Mouse (Mus musculus) stomach, embryonic 15.5 days (tissue): ENCODE data around the gene Srebf2. TPM values are rescaled to one million over a fixed set of nuclear protein-coding genes. Genes with fewer than 3 reads are reported as not detected.

Experiments used
- ATAC-seq: fragments of 200-750 bp; cut with Nextera tagmentation; 2 replicates; pipeline ENCODE4 v1.8.0; 2017; ENCODE audit warnings: low read depth, moderate number of reproducible peaks, moderate TSS enrichment; ENCODE audit not compliant: insufficient read depth, low FRiP score
- H3K27ac ChIP-seq: fragments of 300-500 bp; sonication (generic); 2 replicates; pipeline ENCODE4 v1.5.1; 2015; ENCODE audit warnings: mild to moderate bottlenecking, inconsistent platforms
- H3K27me3 ChIP-seq: fragments of 300-500 bp; sonication (generic); replicated peaks from 2 replicates; pipeline ENCODE4 v1.6.1; 2015; ENCODE audit warnings: inconsistent platforms
- H3K36me3 ChIP-seq: fragments of 300-500 bp; sonication (generic); 2 replicates; pipeline ENCODE4 v1.6.1; 2015; ENCODE audit warnings: inconsistent platforms
- H3K4me1 ChIP-seq: fragments of 300-500 bp; sonication (generic); 2 replicates; pipeline ENCODE4 v1.6.1; 2015; ENCODE audit warnings: inconsistent platforms
- H3K4me2 ChIP-seq: fragments of 300-500 bp; sonication (generic); 2 replicates; pipeline ENCODE4 v1.6.1; 2015; ENCODE audit warnings: mild to moderate bottlenecking, inconsistent platforms
- H3K4me3 ChIP-seq: fragments of 300-500 bp; sonication (generic); replicated peaks from 2 replicates; pipeline ENCODE4 v1.5.1; 2015; ENCODE audit warnings: inconsistent platforms
- H3K9ac ChIP-seq: fragments of 300-500 bp; sonication (generic); 2 replicates; pipeline ENCODE4 v1.6.1; 2015; ENCODE audit warnings: inconsistent platforms
- H3K9me3 ChIP-seq: fragments of 300-500 bp; sonication (generic); 2 replicates; pipeline ENCODE4 v1.6.1; 2016; ENCODE audit warnings: inconsistent platforms
- WGBS: fragments of 180-500 bp; shearing (Covaris S2); methylation state at CpG from one replicate; pipeline ENCODE4 v1.1.7; 2015; 5-methylcytosine and 5-hydroxymethylcytosine counted together
- polyA plus RNA-seq: library from polyadenylated mRNA; unstranded; fragments of >200 nt; fragmentation: Nextera tagmentation; extraction: Ambion mirVana; gene quantifications from 2 replicates; pipeline ENCODE4 v1.2.1, GENCODE M21; 2015

Srebf2 gene
- polyA plus RNA-seq, 1 experiment from 2014 or later: 152 TPM

- Histone ChIP-seq H3K27ac (no peak overlapping the region), H3K4me1 (peaks cover 13% of the 10 kb centered on the region; the same call in 1 of the 2 replicates), H3K36me3 (no peaks in the 10 kb centered on the region), H3K9me3 (no peaks in the 10 kb centered on the region), H3K9ac (no peak overlapping the region), H3K4me3 (no peak overlapping the region), H3K4me2 (no peak overlapping the region), H3K27me3 (peaks cover 23% of the 10 kb centered on the region)
- no peak for ATAC-seq
- WGBS: 30% methylated on average over 7 of the region's 7 CpGs
These were observed 76.3 kb downstream of the Srebf2 start for GRCm38 (mm10) chr15:82223251-82223650.

DNA sequence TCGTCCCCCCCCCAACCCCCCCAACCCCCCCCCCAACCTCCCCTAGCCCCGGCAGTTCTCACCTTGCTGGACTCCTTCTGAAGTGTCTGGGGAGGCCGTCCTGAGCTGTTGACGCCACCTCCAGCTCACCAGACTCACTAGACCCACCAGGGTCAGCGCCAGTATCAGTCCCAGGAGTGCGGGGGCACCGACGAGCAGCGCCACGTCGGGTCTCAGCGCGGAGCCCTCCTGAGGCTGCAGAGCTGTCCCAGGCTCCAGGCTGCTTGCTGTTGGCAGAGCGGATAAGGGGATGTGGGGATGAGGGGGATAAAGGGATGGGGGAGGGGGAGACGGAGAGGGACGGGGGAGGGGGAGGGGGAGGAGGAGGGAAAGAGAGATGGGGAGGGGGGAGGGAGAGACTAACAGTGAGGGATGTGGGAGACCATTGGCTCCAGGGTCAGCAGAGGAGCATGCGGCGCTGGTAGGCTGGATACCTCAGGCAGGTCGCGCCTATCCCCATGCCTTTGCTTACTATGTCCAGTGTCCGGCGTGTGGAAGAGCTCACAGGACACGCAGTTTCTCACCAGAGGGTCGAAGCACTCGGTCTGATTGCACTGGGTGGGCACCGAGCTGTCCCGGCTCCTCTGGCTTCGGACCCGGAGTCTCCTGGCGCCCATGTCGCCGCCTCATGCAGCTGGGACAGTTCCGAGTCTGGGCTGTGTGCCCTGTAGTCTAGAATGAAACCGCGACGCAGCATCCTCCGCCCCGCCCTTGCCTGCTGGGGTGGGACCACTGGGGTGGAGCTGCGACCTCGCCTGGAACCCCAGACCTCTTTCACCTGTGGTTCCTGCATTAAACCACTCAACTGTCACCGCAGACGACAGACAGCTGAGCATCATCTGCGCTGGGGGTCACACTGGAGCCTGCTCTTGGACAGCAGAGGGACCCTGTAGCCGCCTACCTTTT is 76.9 kb downstream of the Srebf2 start, which contains the start of gene Tnfrsf13c:
Gene Tnfrsf13c, minus strand, starts transcription at position 713 of the 945 bp plus-strand sequence.
- WGBS: 2% methylated on average over 43 of the region's 44 CpGs
- Histone ChIP-seq H3K4me3 (peak within 1 kb of the TSS; percentile 24), H3K36me3 (no peaks in the 10 kb centered on the region), H3K9ac (no peak within 1 kb of the TSS), H3K4me2 (peak within 1 kb of the TSS; percentile 62), H3K4me1 (peaks cover 13% of the 10 kb centered on the region; the same call in 1 of the 2 replicates), H3K9me3 (no peaks in the 10 kb centered on the region), H3K27ac (no peak within 1 kb of the TSS), H3K27me3 (peaks cover 23% of the 10 kb centered on the region)
- ATAC-seq: peak; percentile 44; the same call in 1 of the 2 replicates

GRCm38 (mm10) chr15:82224602-82225215 is 77.7 kb downstream of the Srebf2 start:
- H3K4me1 ChIP-seq: peaks cover 13% of the 10 kb centered on the region; the same call in 1 of the 2 replicates
- ATAC-seq: no peak
- H3K4me2 ChIP-seq: peak overlapping the region; percentile 62
- 43% methylated on average over 7 of the region's 7 CpGs for WGBS
- H3K36me3 ChIP-seq: no peaks in the 10 kb centered on the region
- H3K9me3 ChIP-seq: no peaks in the 10 kb centered on the region
- peak overlapping the region; percentile 24; the same call in 1 of the 2 replicates for H3K4me3 ChIP-seq
- no peak overlapping the region for H3K27ac ChIP-seq
- peaks cover 23% of the 10 kb centered on the region for H3K27me3 ChIP-seq
- no peak overlapping the region for H3K9ac ChIP-seq

DNA sequence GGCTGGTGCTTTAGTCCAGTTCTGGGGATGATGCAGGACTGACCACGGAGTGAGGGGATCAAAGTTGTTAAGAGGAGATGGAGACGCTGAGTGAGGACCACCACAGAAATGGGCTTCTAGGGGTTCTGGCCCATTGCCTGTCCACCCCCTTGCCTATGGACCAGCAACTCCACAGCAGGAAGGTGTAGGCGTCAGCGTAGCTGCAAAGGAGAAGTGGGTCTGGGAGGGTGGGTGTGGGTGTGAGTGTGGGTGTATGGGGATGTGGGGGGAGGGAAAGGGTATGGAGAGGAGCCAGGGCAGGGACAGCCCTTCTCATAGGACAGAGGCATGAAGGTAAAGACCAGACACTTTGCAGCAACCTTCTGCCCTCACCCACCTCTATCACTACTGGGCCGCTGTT is 78.8 kb downstream of the Srebf2 start:
- no peak overlapping the region for H3K4me2 ChIP-seq
- H3K9ac ChIP-seq: no peak overlapping the region
- 83% methylated on average over 5 of the region's 5 CpGs for WGBS
- H3K36me3 ChIP-seq: no peaks in the 10 kb centered on the region
- H3K9me3 ChIP-seq: no peaks in the 10 kb centered on the region
- peaks cover 23% of the 10 kb centered on the region for H3K27me3 ChIP-seq
- H3K4me1 ChIP-seq: peaks cover 13% of the 10 kb centered on the region; the same call in 1 of the 2 replicates
- H3K4me3 ChIP-seq: no peak overlapping the region
- no peak overlapping the region for H3K27ac ChIP-seq
- ATAC-seq: no peak

DNA sequence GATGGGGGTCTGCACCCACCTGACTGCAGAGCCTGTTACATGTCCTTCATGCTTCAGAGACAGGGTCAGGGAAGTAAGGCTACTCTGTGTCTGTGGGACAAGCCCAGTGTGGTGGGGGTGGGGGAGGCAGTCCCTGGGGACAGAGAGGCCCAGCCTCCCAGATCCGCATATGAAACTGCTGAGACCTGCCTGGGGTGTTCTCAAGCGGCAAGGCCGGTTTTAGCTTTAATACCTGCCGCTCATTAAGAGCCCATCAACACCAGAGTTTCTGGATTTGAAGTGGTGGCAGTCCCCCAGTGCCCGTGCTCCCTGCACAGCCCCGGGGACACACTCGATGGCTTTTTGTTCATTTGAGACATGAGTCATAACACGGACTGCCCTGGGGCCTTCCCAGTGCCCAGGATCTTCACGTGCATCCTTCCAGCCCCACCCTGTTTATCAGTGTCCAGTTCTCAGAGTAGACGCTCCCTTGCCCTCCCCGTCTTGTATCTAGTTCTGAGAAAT is 82.6 kb downstream of the Srebf2 start:
- peaks cover 8% of the 10 kb centered on the region for H3K27me3 ChIP-seq
- ATAC-seq: peak; percentile 81
- no peak overlapping the region for H3K27ac ChIP-seq
- no peaks in the 10 kb centered on the region for H3K9me3 ChIP-seq
- WGBS: 49% methylated on average over 11 of the region's 11 CpGs
- H3K9ac ChIP-seq: no peak overlapping the region
- 0 out of 2 replicates have a peak, but pooled peaks cover 3% of the 10 kb centered on the region for H3K4me1 ChIP-seq
- no peak overlapping the region for H3K4me2 ChIP-seq
- H3K4me3 ChIP-seq: no peak overlapping the region
- H3K36me3 ChIP-seq: no peaks in the 10 kb centered on the region

GRCm38 (mm10) chr15:82230098-82230611 is 83.2 kb downstream of the Srebf2 start:
- no peaks in the 10 kb centered on the region for H3K9me3 ChIP-seq
- WGBS: 68% methylated on average over 6 of the region's 6 CpGs
- H3K27me3 ChIP-seq: peaks cover 4% of the 10 kb centered on the region; the same call in 1 of the 2 replicates
- H3K36me3 ChIP-seq: no peaks in the 10 kb centered on the region
- H3K4me2 ChIP-seq: no peak overlapping the region
- no peak overlapping the region for H3K4me3 ChIP-seq
- peak; percentile 23; the same call in 1 of the 2 replicates for ATAC-seq
- H3K4me1 ChIP-seq: no peaks in the 10 kb centered on the region
- no peak overlapping the region for H3K27ac ChIP-seq
- H3K9ac ChIP-seq: no peak overlapping the region

DNA sequence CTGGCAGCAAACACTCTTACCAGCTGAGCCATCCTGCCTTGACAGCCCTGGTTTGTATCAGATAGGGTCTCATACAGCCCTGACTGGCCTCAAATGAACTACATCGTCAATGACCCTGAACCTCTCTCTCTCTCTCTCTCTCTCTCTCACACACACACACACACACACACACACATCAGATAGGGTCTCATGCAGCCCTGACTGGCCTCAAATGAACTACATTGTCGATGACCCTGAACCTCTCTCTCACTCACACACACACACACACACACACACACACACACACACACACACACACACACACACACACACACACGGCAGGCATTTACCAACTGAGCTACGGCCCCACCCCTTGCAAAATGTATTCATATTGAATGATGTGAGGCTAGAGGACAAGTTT is 84.1 kb downstream of the Srebf2 start:
- H3K9me3 ChIP-seq: no peaks in the 10 kb centered on the region
- WGBS: 69% methylated on average over 4 of the region's 4 CpGs
- H3K4me3 ChIP-seq: no peak overlapping the region
- 0 out of 2 replicates have a peak, but pooled peaks have one; percentile 38 for ATAC-seq
- H3K36me3 ChIP-seq: no peaks in the 10 kb centered on the region
- no peaks in the 10 kb centered on the region for H3K27me3 ChIP-seq
- no peaks in the 10 kb centered on the region for H3K4me1 ChIP-seq
- no peak overlapping the region for H3K9ac ChIP-seq
- H3K4me2 ChIP-seq: no peak overlapping the region
- no peak overlapping the region for H3K27ac ChIP-seq

- H3K9me3 ChIP-seq: no peaks in the 10 kb centered on the region
- 58% methylated on average over 11 of the region's 11 CpGs for WGBS
These were observed 84.8 kb downstream of the Srebf2 start for GRCm38 (mm10) chr15:82231591-82232378.

GRCm38 (mm10) chr15:82232651-82233050 is 85.7 kb downstream of the Srebf2 start:
- H3K4me3 ChIP-seq: no peak overlapping the region
- no peak overlapping the region for H3K9ac ChIP-seq
- H3K27me3 ChIP-seq: no peaks in the 10 kb centered on the region
- H3K4me2 ChIP-seq: no peak overlapping the region
- no peak overlapping the region for H3K27ac ChIP-seq
- ATAC-seq: no peak
- no peaks in the 10 kb centered on the region for H3K36me3 ChIP-seq
- WGBS: 72% methylated on average over 4 of the region's 4 CpGs
- H3K4me1 ChIP-seq: no peaks in the 10 kb centered on the region
- no peaks in the 10 kb centered on the region for H3K9me3 ChIP-seq

More at GRCm38 (mm10) chr15:82231591-82232378, 84.8 kb downstream of the Srebf2 start:
- ATAC-seq: no peak
- no peak overlapping the region for H3K27ac ChIP-seq
- H3K4me1 ChIP-seq: no peaks in the 10 kb centered on the region
- H3K4me3 ChIP-seq: no peak overlapping the region
- no peak overlapping the region for H3K4me2 ChIP-seq
- H3K9ac ChIP-seq: no peak overlapping the region
- H3K36me3 ChIP-seq: no peaks in the 10 kb centered on the region
- no peaks in the 10 kb centered on the region for H3K27me3 ChIP-seq

- H3K36me3 ChIP-seq: no peaks in the 10 kb centered on the region
- H3K4me3 ChIP-seq: no peak overlapping the region
- ATAC-seq: no peak
- no peak overlapping the region for H3K27ac ChIP-seq
- H3K4me2 ChIP-seq: no peak overlapping the region
- no peaks in the 10 kb centered on the region for H3K4me1 ChIP-seq
- H3K9ac ChIP-seq: no peak overlapping the region
- 62% methylated on average over 10 of the region's 10 CpGs for WGBS
- no peaks in the 10 kb centered on the region for H3K9me3 ChIP-seq
- H3K27me3 ChIP-seq: no peaks in the 10 kb centered on the region
These were observed 88.7 kb downstream of the Srebf2 start for GRCm38 (mm10) chr15:82235661-82236060.

DNA sequence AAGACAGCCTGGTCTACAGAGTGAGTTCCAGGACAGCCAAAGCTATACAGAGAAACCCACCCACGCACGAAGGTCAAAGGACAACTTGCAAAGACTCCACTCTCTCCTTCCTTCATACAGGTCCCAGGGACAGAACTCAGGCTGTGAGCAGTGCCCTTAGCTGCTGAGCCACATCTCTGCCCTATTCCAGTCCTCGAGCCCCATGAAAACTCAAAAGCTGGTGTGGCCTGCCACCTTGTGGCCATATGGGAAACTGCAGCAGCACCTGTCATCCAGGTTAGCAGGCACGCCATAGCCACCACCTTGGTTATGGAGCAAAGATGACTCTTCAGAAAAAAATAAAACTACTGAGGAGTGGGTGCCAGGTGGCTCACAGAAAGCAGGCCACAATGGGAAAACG is 89.6 kb downstream of the Srebf2 start:
- ATAC-seq: peak; percentile 65; the same call in 1 of the 2 replicates
- Histone ChIP-seq H3K9me3 (no peaks in the 10 kb centered on the region), H3K4me2 (no peak overlapping the region), H3K9ac (no peak overlapping the region), H3K27me3 (no peaks in the 10 kb centered on the region), H3K4me1 (no peaks in the 10 kb centered on the region), H3K27ac (no peak overlapping the region), H3K36me3 (no peaks in the 10 kb centered on the region), H3K4me3 (no peak overlapping the region)
- WGBS: 16% methylated on average over 5 of the region's 5 CpGs
